Mouse (Mus musculus) kidney, adult 2 months (tissue): ENCODE measurements at regions not wholly inside any gene's neighbourhood (a gene's known extent, or its start where the extent isn't known, plus 50 kb on each side); places are given as distances from the start of the nearest gene placed in this dataset.

Experiments used
- DNase-seq: peaks from one replicate; pipeline ENCODE4 v3.0.0; 2021
- H3K27ac ChIP-seq: fragments of 200-500 bp; 2 replicates; pipeline ENCODE4 v1.5.1; 2012; ENCODE audit warnings: low read depth, low read length, control low read depth, inconsistent platforms; ENCODE audit not compliant: insufficient read depth
- H3K27me3 ChIP-seq: fragments of 200-500 bp; replicated peaks from 2 replicates; pipeline ENCODE4 v1.6.1; 2012; ENCODE audit warnings: mild to moderate bottlenecking, moderate library complexity, low read length, inconsistent platforms; ENCODE audit not compliant: control insufficient read depth, insufficient read depth
- H3K36me3 ChIP-seq: fragments of 200-500 bp; 2 replicates; pipeline ENCODE4 v1.6.1; 2012; ENCODE audit warnings: mild to moderate bottlenecking, moderate library complexity, low read length, inconsistent platforms; ENCODE audit not compliant: control insufficient read depth, insufficient read depth
- H3K4me1 ChIP-seq: fragments of 200-500 bp; 2 replicates; pipeline ENCODE4 v1.6.1; 2011; ENCODE audit warnings: low read length; ENCODE audit not compliant: control insufficient read depth, insufficient read depth
- H3K4me3 ChIP-seq: fragments of 200-500 bp; 2 replicates; pipeline ENCODE4 v1.5.1; 2011; ENCODE audit warnings: mild to moderate bottlenecking, low read depth, low read length, control low read depth; ENCODE audit not compliant: insufficient read depth
- CTCF ChIP-seq: fragments of 200-500 bp; conservative IDR thresholded peaks from 2 replicates; pipeline ENCODE4 v1.5.1; 2011; ENCODE audit warnings: low read depth, mild to moderate bottlenecking, control low read depth, low read length, moderate library complexity, mixed read lengths; ENCODE audit not compliant: insufficient read depth, insufficient read length
- POLR2A ChIP-seq: fragments of 200-500 bp; IDR thresholded peaks from one replicate; pipeline ENCODE4 v1.6.1; 2011; ENCODE audit warnings: low read depth, low read length, control low read depth
- WGBS: fragments of 180-500 bp; shearing (Covaris S2); methylation state at CpG from one replicate; pipeline ENCODE4 v1.1.7; 2018; 5-methylcytosine and 5-hydroxymethylcytosine counted together

- TF ChIP-seq CTCF (no peak), POLR2A (no peak)
- WGBS: 97% methylated on average over 1 of the region's 1 CpGs
- no peaks in the 10 kb centered on the region for H3K36me3 ChIP-seq
- no peak for DNase-seq
- H3K4me3 ChIP-seq: no peak overlapping the region
- no peak overlapping the region for H3K27ac ChIP-seq
- no peaks in the 10 kb centered on the region for H3K27me3 ChIP-seq
- no peaks in the 10 kb centered on the region for H3K4me1 ChIP-seq
These were observed 509.8 kb downstream of the Flrt2 start for GRCm38 (mm10) chr12:96201855-96202254.

GRCm38 (mm10) chr12:96226446-96226845, 534.4 kb downstream of the Flrt2 start:
- TF ChIP-seq CTCF (no peak), POLR2A (no peak)
- WGBS: 66% methylated on average over 1 of the region's 1 CpGs
- H3K4me3 ChIP-seq: no peak overlapping the region
- H3K27ac ChIP-seq: no peak overlapping the region
- no peaks in the 10 kb centered on the region for H3K27me3 ChIP-seq
- no peak for DNase-seq
- no peaks in the 10 kb centered on the region for H3K4me1 ChIP-seq
- H3K36me3 ChIP-seq: no peaks in the 10 kb centered on the region

- no peak overlapping the region for H3K27ac ChIP-seq
- H3K4me1 ChIP-seq: no peaks in the 10 kb centered on the region
- TF ChIP-seq CTCF (no peak), POLR2A (no peak)
- H3K27me3 ChIP-seq: no peaks in the 10 kb centered on the region
- no peak overlapping the region for H3K4me3 ChIP-seq
- H3K36me3 ChIP-seq: no peaks in the 10 kb centered on the region
- DNase-seq: no peak
- 95% methylated on average over 3 of the region's 3 CpGs for WGBS
These were observed 536.7 kb downstream of the Flrt2 start for GRCm38 (mm10) chr12:96228714-96229113.

- Histone ChIP-seq H3K36me3 (no peaks in the 10 kb centered on the region), H3K27me3 (no peaks in the 10 kb centered on the region), H3K4me1 (no peaks in the 10 kb centered on the region), H3K27ac (no peak overlapping the region), H3K4me3 (no peak overlapping the region)
- DNase-seq: no peak
- WGBS: 88% methylated on average over 1 of the region's 1 CpGs
- TF ChIP-seq CTCF (no peak), POLR2A (no peak)
These were observed 543.5 kb downstream of the Flrt2 start for GRCm38 (mm10) chr12:96235510-96235909.

GRCm38 (mm10) chr12:96235996-96236525, 544.0 kb downstream of the Flrt2 start:
- Histone ChIP-seq H3K4me1 (no peaks in the 10 kb centered on the region), H3K27ac (no peak overlapping the region), H3K27me3 (no peaks in the 10 kb centered on the region), H3K36me3 (no peaks in the 10 kb centered on the region), H3K4me3 (no peak overlapping the region)
- 24% methylated on average over 3 of the region's 3 CpGs for WGBS
- TF ChIP-seq POLR2A (no peak), CTCF (no peak)
- no peak for DNase-seq

- 24% methylated on average over 2 of the region's 2 CpGs for WGBS
- Histone ChIP-seq H3K36me3 (no peaks in the 10 kb centered on the region), H3K4me3 (no peak overlapping the region), H3K27ac (no peak overlapping the region), H3K27me3 (no peaks in the 10 kb centered on the region), H3K4me1 (no peaks in the 10 kb centered on the region)
- no peak for DNase-seq
- TF ChIP-seq CTCF: no peak
- TF ChIP-seq POLR2A: no peak
These were observed 547.6 kb downstream of the Flrt2 start for GRCm38 (mm10) chr12:96239642-96240041.

GRCm38 (mm10) chr12:96261978-96262377, 570.0 kb downstream of the Flrt2 start:
- 42% methylated on average over 4 of the region's 4 CpGs for WGBS
- no peak overlapping the region for H3K27ac ChIP-seq
- no peak for TF ChIP-seq CTCF

GRCm38 (mm10) chr12:96275894-96276293, 583.9 kb downstream of the Flrt2 start:
- no peak for DNase-seq

More at GRCm38 (mm10) chr12:96261978-96262377, 570.0 kb downstream of the Flrt2 start:
- Histone ChIP-seq H3K36me3 (no peaks in the 10 kb centered on the region), H3K4me3 (no peak overlapping the region), H3K27me3 (no peaks in the 10 kb centered on the region), H3K4me1 (no peaks in the 10 kb centered on the region)
- no peak for DNase-seq

More at GRCm38 (mm10) chr12:96275894-96276293, 583.9 kb downstream of the Flrt2 start:
- Histone ChIP-seq H3K4me1 (no peaks in the 10 kb centered on the region), H3K27ac (no peak overlapping the region), H3K4me3 (no peak overlapping the region), H3K27me3 (no peaks in the 10 kb centered on the region), H3K36me3 (no peaks in the 10 kb centered on the region)
- no peak for TF ChIP-seq POLR2A
- TF ChIP-seq CTCF: no peak
